Mouse (Mus musculus) embryo, embryonic 10 days (tissue): Measurements from ENCODE around the gene Tmem132a.
A peak's percentile ranks its signal among the peaks of the same experiment; 100 is the strongest.

Experiments
- DNase-seq: peaks from one replicate; pipeline ENCODE4 v3.0.0-alpha.2; 2015; ENCODE audit warnings: low spot score

Tmem132a gene

GRCm38 (mm10) chr19:10878201-10878837, 8.6 kb upstream of the Tmem132a start:
- DNase-seq, result no peak

GRCm38 (mm10) chr19:10871328-10871961, 1.7 kb upstream of the Tmem132a start:
- DNase-seq, result no peak

- DNase-seq, result no peak
Observed at GRCm38 (mm10) chr19:10870676-10871075, 936 bp upstream of the Tmem132a start.

GRCm38 (mm10) chr19:10869241-10869885, 377 bp downstream of the Tmem132a start:
- peak; percentile 94 for DNase-seq

- DNase-seq, result peak; percentile 19
Observed at GRCm38 (mm10) chr19:10868623-10869141, 1.1 kb downstream of the Tmem132a start.

- DNase-seq, result no peak
Observed at GRCm38 (mm10) chr19:10867946-10868622, 1.7 kb downstream of the Tmem132a start.

- DNase-seq, result no peak
Observed at GRCm38 (mm10) chr19:10866351-10866750, 3.4 kb downstream of the Tmem132a start.

- DNase-seq, result peak; percentile 51
Observed at GRCm38 (mm10) chr19:10860072-10860497, 9.7 kb downstream of the Tmem132a start.

- no peak for DNase-seq
Observed at GRCm38 (mm10) chr19:10856520-10856919, 13.2 kb downstream of the Tmem132a start.

GRCm38 (mm10) chr19:10855422-10855821, 14.3 kb downstream of the Tmem132a start:
- DNase-seq, result no peak

GRCm38 (mm10) chr19:10847311-10848087, 22.2 kb downstream of the Tmem132a start:
- no peak for DNase-seq

- peak; percentile 23 for DNase-seq
Observed at GRCm38 (mm10) chr19:10846150-10846549, 23.6 kb downstream of the Tmem132a start.

GRCm38 (mm10) chr19:10845454-10845853, 24.3 kb downstream of the Tmem132a start:
- no peak for DNase-seq

GRCm38 (mm10) chr19:10844206-10844605, 25.5 kb downstream of the Tmem132a start:
- DNase-seq, result no peak

- peak; percentile 37 for DNase-seq
Observed at GRCm38 (mm10) chr19:10842914-10843313, 26.8 kb downstream of the Tmem132a start.

- peak; percentile 88 for DNase-seq
Observed at GRCm38 (mm10) chr19:10841721-10842626, 27.8 kb downstream of the Tmem132a start.

- no peak for DNase-seq
Observed at GRCm38 (mm10) chr19:10839010-10839892, 30.5 kb downstream of the Tmem132a start, which contains the start of gene Slc15a3. TSS of gene Slc15a3 (plus strand) at chr19:10839727.

- no peak for DNase-seq
Observed at GRCm38 (mm10) chr19:10835671-10836070, 34.1 kb downstream of the Tmem132a start.

- DNase-seq, result no peak
Observed at GRCm38 (mm10) chr19:10833611-10834010, 36.1 kb downstream of the Tmem132a start.
